Mouse (Mus musculus): ENCODE data around the gene Ciita. TPM values are rescaled to one million over a fixed set of nuclear protein-coding genes. Genes with fewer than 3 reads are reported as not detected.

The Ciita gene
- polyA plus RNA-seq (2012; rRNA removed), result 30.1 and 31.5 TPM in 2 replicates

DNA sequence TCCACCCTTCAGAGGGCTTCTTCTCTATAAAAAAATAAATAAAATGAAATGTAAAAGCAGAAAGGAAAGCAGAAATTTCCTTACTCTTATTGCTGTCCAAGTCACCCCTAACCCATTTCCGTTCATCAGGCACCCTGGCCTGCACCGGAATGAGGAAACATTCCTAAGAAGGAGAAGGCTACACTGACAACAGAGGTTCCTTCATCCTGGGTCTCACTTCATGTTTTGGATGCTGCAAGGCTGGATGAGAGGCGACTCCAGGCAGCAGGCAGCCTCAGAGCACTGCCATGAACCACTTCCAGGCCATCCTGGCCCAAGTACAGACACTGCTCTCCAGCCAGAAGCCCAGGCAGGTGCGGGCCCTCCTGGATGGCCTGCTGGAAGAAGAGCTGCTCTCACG is at the start of gene Ciita:
Ciita (plus strand) TSS at position 203 of the 400 bp plus-strand sequence.
- no peak for DNase-seq
- WGBS, result 94% methylated on average over 5 of the region's 5 CpGs
- no peak within 1 kb of the TSS for H3K27ac ChIP-seq (ENCODE audit: control insufficient read depth, insufficient read depth, low read length)
- H3K4me1 ChIP-seq (replicated peaks; ENCODE audit: control insufficient read depth, insufficient read depth, low read length), result no peaks in the 10 kb centered on the region
- H3K4me3 ChIP-seq (ENCODE audit: control insufficient read depth, insufficient read depth, low read length), result no peak within 1 kb of the TSS
- TF ChIP-seq POLR2A (IDR thresholded peaks at IDR 0.05; ENCODE audit: control insufficient read depth, extremely low read depth, insufficient read depth, low read length, poor library complexity) (no peak), CTCF (IDR thresholded peaks at IDR 0.05; ENCODE audit: borderline replicate concordance, control insufficient read depth, extremely low read depth, insufficient read depth, low read length, poor library complexity) (no peak)
- H3K27me3 ChIP-seq (ENCODE audit: control insufficient read depth, insufficient read depth, low read length), result no peaks in the 10 kb centered on the region
- no peaks in the 10 kb centered on the region for H3K36me3 ChIP-seq (ENCODE audit: control insufficient read depth, insufficient read depth, low read length)

DNA sequence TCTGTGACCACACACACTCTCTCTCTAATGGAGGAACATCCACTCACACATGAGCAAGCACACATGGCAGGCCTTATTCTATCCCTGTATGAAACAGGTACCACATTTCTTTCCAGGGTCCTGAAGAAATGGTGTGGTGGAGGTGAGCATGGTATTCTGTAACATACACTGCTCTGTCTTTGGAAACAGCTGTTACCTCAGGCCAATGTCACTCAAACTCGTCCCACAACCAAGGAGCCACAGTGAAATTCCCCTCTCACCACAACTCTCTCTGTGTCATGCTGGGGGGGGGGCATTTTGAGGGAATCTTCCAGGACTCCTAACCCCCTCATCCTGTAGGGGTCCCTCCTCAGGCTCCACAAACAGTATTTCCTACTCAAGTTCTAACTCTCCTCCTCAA is 47.9 kb upstream of the Ciita start:
- H3K27me3 ChIP-seq (ENCODE audit: control insufficient read depth, insufficient read depth, low read length), result no peaks in the 10 kb centered on the region
- H3K4me1 ChIP-seq (replicated peaks; ENCODE audit: control insufficient read depth, insufficient read depth, low read length), result peaks cover 23% of the 10 kb centered on the region
- no peak overlapping the region for H3K27ac ChIP-seq (ENCODE audit: control insufficient read depth, insufficient read depth, low read length)
- no peak for TF ChIP-seq POLR2A (IDR thresholded peaks at IDR 0.05; ENCODE audit: control insufficient read depth, extremely low read depth, insufficient read depth, low read length, poor library complexity)
- no peak for TF ChIP-seq CTCF (IDR thresholded peaks at IDR 0.05; ENCODE audit: borderline replicate concordance, control insufficient read depth, extremely low read depth, insufficient read depth, low read length, poor library complexity)
- H3K36me3 ChIP-seq (ENCODE audit: control insufficient read depth, insufficient read depth, low read length), result no peaks in the 10 kb centered on the region
- DNase-seq, result no peak
- 86% methylated on average over 1 of the region's 1 CpGs for WGBS
- no peak overlapping the region for H3K4me3 ChIP-seq (ENCODE audit: control insufficient read depth, insufficient read depth, low read length)

DNA sequence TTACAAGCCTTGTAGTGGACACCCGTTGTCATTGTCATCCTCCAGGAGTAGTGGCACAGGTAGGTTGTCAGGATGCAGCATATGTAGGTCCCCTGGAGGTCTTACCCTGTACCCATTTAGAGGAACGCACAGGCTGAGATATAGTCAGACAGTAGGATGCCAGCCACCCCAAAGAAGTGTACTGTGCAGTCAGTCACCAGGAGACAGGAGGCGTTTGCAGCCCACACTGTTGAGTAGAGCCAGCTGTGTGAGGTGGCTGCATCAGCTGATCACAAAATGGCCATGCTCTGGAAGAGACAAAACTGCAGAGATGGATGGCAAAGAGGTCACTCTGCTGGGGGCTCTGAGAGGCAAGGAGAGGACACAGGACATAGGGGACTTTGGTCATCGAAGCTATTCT is 47.5 kb upstream of the Ciita start:
- Histone ChIP-seq H3K36me3 (ENCODE audit: control insufficient read depth, insufficient read depth, low read length) (no peaks in the 10 kb centered on the region), H3K27ac (ENCODE audit: control insufficient read depth, insufficient read depth, low read length) (no peak overlapping the region), H3K4me3 (ENCODE audit: control insufficient read depth, insufficient read depth, low read length) (no peak overlapping the region), H3K4me1 (replicated peaks; ENCODE audit: control insufficient read depth, insufficient read depth, low read length) (peaks cover 18% of the 10 kb centered on the region), H3K27me3 (ENCODE audit: control insufficient read depth, insufficient read depth, low read length) (no peaks in the 10 kb centered on the region)
- TF ChIP-seq CTCF (IDR thresholded peaks at IDR 0.05; ENCODE audit: borderline replicate concordance, control insufficient read depth, extremely low read depth, insufficient read depth, low read length, poor library complexity), result no peak
- 90% methylated on average over 4 of the region's 4 CpGs for WGBS
- no peak for DNase-seq

DNA sequence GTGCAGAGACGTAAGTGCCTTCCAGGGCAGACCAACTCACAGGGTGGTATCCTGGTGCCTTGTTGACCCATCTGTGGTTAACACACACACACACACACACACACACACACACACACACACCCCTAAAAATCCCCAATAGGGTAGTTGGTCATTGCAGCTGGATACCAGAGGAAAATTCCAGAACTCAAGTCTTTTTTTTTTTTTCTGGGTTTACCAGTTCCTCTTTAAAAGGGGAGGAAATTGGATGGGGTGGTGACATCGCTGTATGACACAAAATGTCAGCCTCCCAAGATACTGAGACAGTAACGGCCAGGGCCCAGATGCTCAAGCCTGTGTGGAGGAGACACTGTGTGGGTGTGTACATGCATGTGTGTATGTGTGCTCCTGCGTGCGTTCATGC is 46.5 kb upstream of the Ciita start:
- Histone ChIP-seq H3K4me3 (ENCODE audit: control insufficient read depth, insufficient read depth, low read length) (no peak overlapping the region), H3K27me3 (ENCODE audit: control insufficient read depth, insufficient read depth, low read length) (no peaks in the 10 kb centered on the region), H3K27ac (ENCODE audit: control insufficient read depth, insufficient read depth, low read length) (no peak overlapping the region), H3K4me1 (replicated peaks; ENCODE audit: control insufficient read depth, insufficient read depth, low read length) (peaks cover 11% of the 10 kb centered on the region), H3K36me3 (ENCODE audit: control insufficient read depth, insufficient read depth, low read length) (no peaks in the 10 kb centered on the region)
- DNase-seq, result no peak
- TF ChIP-seq CTCF (IDR thresholded peaks at IDR 0.05; ENCODE audit: borderline replicate concordance, control insufficient read depth, extremely low read depth, insufficient read depth, low read length, poor library complexity), result no peak
- TF ChIP-seq POLR2A (IDR thresholded peaks at IDR 0.05; ENCODE audit: control insufficient read depth, extremely low read depth, insufficient read depth, low read length, poor library complexity), result no peak
- 85% methylated on average over 5 of the region's 5 CpGs for WGBS

GRCm38 (mm10) chr16:10436166-10436565 is 43.7 kb upstream of the Ciita start:
- Histone ChIP-seq H3K27ac (ENCODE audit: control insufficient read depth, insufficient read depth, low read length) (no peak overlapping the region), H3K4me3 (ENCODE audit: control insufficient read depth, insufficient read depth, low read length) (no peak overlapping the region), H3K4me1 (replicated peaks; ENCODE audit: control insufficient read depth, insufficient read depth, low read length) (peaks cover 8% of the 10 kb centered on the region; the same call in 1 of the 2 replicates), H3K36me3 (ENCODE audit: control insufficient read depth, insufficient read depth, low read length) (no peaks in the 10 kb centered on the region), H3K27me3 (ENCODE audit: control insufficient read depth, insufficient read depth, low read length) (no peaks in the 10 kb centered on the region)
- no peak for DNase-seq
- 90% methylated on average over 6 of the region's 6 CpGs for whole genome bisulfite sequencing
- TF ChIP-seq CTCF (IDR thresholded peaks at IDR 0.05; ENCODE audit: borderline replicate concordance, control insufficient read depth, extremely low read depth, insufficient read depth, low read length, poor library complexity) (no peak), POLR2A (IDR thresholded peaks at IDR 0.05; ENCODE audit: control insufficient read depth, extremely low read depth, insufficient read depth, low read length, poor library complexity) (no peak)

- Histone ChIP-seq H3K4me1 (replicated peaks; ENCODE audit: control insufficient read depth, insufficient read depth, low read length) (peaks cover 8% of the 10 kb centered on the region; the same call in 1 of the 2 replicates), H3K4me3 (ENCODE audit: control insufficient read depth, insufficient read depth, low read length) (no peak overlapping the region), H3K27me3 (ENCODE audit: control insufficient read depth, insufficient read depth, low read length) (no peaks in the 10 kb centered on the region), H3K36me3 (ENCODE audit: control insufficient read depth, insufficient read depth, low read length) (no peaks in the 10 kb centered on the region), H3K27ac (ENCODE audit: control insufficient read depth, insufficient read depth, low read length) (no peak overlapping the region)
- no peak for DNase-seq
- WGBS, result 72% methylated on average over 5 of the region's 5 CpGs
- TF ChIP-seq POLR2A (IDR thresholded peaks at IDR 0.05; ENCODE audit: control insufficient read depth, extremely low read depth, insufficient read depth, low read length, poor library complexity) (no peak), CTCF (IDR thresholded peaks at IDR 0.05; ENCODE audit: borderline replicate concordance, control insufficient read depth, extremely low read depth, insufficient read depth, low read length, poor library complexity) (no peak)
Observed at GRCm38 (mm10) chr16:10438055-10438454, 41.8 kb upstream of the Ciita start.

DNA sequence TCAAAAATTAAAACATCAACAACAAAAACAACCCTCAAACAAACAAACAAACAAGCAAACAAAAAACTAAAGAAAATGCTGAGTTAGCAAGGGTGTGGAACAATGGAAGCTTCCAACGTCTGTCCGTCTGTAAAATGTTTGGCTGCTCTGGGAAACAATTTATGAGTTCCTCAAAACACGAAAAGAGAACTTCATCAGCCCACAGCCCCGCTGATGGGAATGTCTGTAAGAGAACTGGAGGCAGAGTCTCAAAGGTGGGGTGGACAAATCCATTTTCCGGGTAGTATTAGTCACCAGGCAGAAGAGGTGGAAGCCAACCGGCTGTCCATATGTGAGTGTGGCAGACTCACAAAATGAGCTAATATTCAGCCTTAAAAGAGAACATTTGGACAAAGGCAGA is 38.5 kb upstream of the Ciita start:
- DNase-seq, result no peak
- 51% methylated on average over 6 of the region's 6 CpGs for WGBS
- H3K27me3 ChIP-seq (ENCODE audit: control insufficient read depth, insufficient read depth, low read length), result no peaks in the 10 kb centered on the region
- H3K4me1 ChIP-seq (replicated peaks; ENCODE audit: control insufficient read depth, insufficient read depth, low read length), result no peaks in the 10 kb centered on the region
- H3K4me3 ChIP-seq (ENCODE audit: control insufficient read depth, insufficient read depth, low read length), result no peak overlapping the region
- no peak for TF ChIP-seq CTCF (IDR thresholded peaks at IDR 0.05; ENCODE audit: borderline replicate concordance, control insufficient read depth, extremely low read depth, insufficient read depth, low read length, poor library complexity)
- TF ChIP-seq POLR2A (IDR thresholded peaks at IDR 0.05; ENCODE audit: control insufficient read depth, extremely low read depth, insufficient read depth, low read length, poor library complexity), result no peak
- no peak overlapping the region for H3K27ac ChIP-seq (ENCODE audit: control insufficient read depth, insufficient read depth, low read length)
- H3K36me3 ChIP-seq (ENCODE audit: control insufficient read depth, insufficient read depth, low read length), result no peaks in the 10 kb centered on the region
